Mouse (Mus musculus): ENCODE measurements at regions not wholly inside any gene's neighbourhood (a gene's known extent, or its start where the extent isn't known, plus 50 kb on each side); places are given as distances from the start of the nearest gene placed in this dataset.

GRCm38 (mm10) chr9:13999358-13999757, 171.8 kb downstream of the Fam76b start:
- no peak for ATAC-seq (ENCODE audit: low read depth)
- 54% methylated on average over 4 of the region's 4 CpGs for whole genome bisulfite sequencing (ENCODE audit: insufficient replicate concordance)
- Histone ChIP-seq H3K4me1 (ENCODE audit: control insufficient read depth, low read depth, low read length) (no peaks in the 10 kb centered on the region), H3K4me2 (ENCODE audit: low read depth, low read length) (no peak overlapping the region), H3K36me3 (ENCODE audit: control insufficient read depth, insufficient read depth) (no peaks in the 10 kb centered on the region), H3K27ac (ENCODE audit: low read length) (no peak overlapping the region), H3K4me3 (ENCODE audit: low read depth, low read length) (no peak overlapping the region), H3K9me3 (replicated peaks; ENCODE audit: control insufficient read depth, low read length) (no peaks in the 10 kb centered on the region), H3K27me3 (ENCODE audit: control insufficient read depth, insufficient read depth, low read depth, low read length) (no peaks in the 10 kb centered on the region), H3K9ac (ENCODE audit: low read depth, low read length) (no peak overlapping the region)

DNA sequence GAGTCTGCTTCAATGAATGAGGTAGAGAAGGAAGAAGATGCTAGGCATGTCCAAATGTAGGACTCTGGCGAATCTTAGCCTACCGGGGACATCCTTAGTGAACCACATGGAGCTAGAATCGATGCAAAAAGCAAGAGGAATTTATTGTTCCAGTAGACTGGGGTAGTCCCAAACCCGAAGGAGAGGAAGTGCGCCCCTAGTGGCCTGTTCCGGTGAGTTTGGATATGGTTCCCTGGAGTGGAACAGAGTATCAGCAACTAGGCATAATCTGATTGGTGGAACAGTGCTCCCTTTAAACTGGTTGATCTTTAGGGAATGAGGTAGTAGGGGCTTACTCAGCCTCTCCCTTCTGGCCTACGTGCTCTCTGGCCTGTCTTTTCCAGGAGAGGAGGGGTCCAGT, 174.0 kb downstream of the Fam76b start:
- Histone ChIP-seq H3K9me3 (replicated peaks; ENCODE audit: control insufficient read depth, low read length) (no peaks in the 10 kb centered on the region), H3K4me3 (ENCODE audit: low read depth, low read length) (no peak overlapping the region), H3K27me3 (ENCODE audit: control insufficient read depth, insufficient read depth, low read depth, low read length) (no peaks in the 10 kb centered on the region), H3K4me2 (ENCODE audit: low read depth, low read length) (no peak overlapping the region), H3K27ac (ENCODE audit: low read length) (no peak overlapping the region), H3K36me3 (ENCODE audit: control insufficient read depth, insufficient read depth) (no peaks in the 10 kb centered on the region), H3K9ac (ENCODE audit: low read depth, low read length) (no peak overlapping the region), H3K4me1 (ENCODE audit: control insufficient read depth, low read depth, low read length) (no peaks in the 10 kb centered on the region)
- 57% methylated on average over 7 of the region's 7 CpGs for WGBS (ENCODE audit: insufficient replicate concordance)
- no peak for ATAC-seq (ENCODE audit: low read depth)

DNA sequence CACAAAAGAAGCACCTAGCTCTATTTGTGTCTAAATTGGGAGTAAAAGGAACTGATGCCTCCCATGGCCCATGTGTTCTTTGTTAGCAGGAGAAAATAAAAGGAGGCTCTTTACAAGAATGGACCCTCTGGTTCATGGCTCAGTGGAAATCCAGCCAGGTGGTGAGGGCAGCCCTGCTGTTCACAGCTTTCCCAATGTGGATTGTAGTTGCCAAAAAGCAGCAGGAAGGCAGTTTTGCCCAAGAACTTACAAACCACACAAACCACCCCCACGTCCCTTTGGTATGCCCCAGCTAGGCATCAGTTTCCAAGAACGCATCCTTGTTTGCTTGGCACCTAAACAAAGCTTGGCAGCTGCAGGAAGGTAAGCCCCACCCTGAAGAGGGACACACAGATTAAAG, 174.7 kb downstream of the Fam76b start:
- ATAC-seq (ENCODE audit: low read depth): no peak
- Histone ChIP-seq H3K4me1 (ENCODE audit: control insufficient read depth, low read depth, low read length) (no peaks in the 10 kb centered on the region), H3K4me3 (ENCODE audit: low read depth, low read length) (no peak overlapping the region), H3K27ac (ENCODE audit: low read length) (no peak overlapping the region), H3K9ac (ENCODE audit: low read depth, low read length) (no peak overlapping the region), H3K36me3 (ENCODE audit: control insufficient read depth, insufficient read depth) (no peaks in the 10 kb centered on the region), H3K27me3 (ENCODE audit: control insufficient read depth, insufficient read depth, low read depth, low read length) (no peaks in the 10 kb centered on the region), H3K9me3 (replicated peaks; ENCODE audit: control insufficient read depth, low read length) (no peaks in the 10 kb centered on the region), H3K4me2 (ENCODE audit: low read depth, low read length) (no peak overlapping the region)
- whole genome bisulfite sequencing (ENCODE audit: insufficient replicate concordance): 50% methylated on average over 2 of the region's 2 CpGs

DNA sequence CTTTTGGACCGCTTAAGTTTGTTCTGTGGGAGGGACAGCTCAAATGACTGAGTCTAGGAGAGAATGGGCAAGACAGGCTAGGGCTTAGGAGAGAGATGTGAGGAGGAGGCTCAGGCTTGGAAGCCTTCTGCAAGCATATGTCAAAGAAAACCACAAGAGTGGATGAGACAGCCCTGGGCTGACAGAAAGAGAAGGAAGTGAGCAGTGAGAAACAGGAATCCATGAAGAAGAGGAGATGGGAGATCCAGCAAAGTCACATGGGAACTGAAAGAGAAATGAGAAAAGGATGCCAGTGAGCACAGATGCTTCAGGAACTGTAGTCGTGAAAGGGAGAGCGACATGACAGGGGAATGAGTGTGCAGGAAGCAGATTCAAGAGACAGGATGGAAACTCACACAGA, 175.6 kb downstream of the Fam76b start:
- Histone ChIP-seq H3K9me3 (replicated peaks; ENCODE audit: control insufficient read depth, low read length) (no peaks in the 10 kb centered on the region), H3K4me1 (ENCODE audit: control insufficient read depth, low read depth, low read length) (no peaks in the 10 kb centered on the region), H3K4me3 (ENCODE audit: low read depth, low read length) (no peak overlapping the region), H3K27me3 (ENCODE audit: control insufficient read depth, insufficient read depth, low read depth, low read length) (no peaks in the 10 kb centered on the region), H3K9ac (ENCODE audit: low read depth, low read length) (no peak overlapping the region), H3K4me2 (ENCODE audit: low read depth, low read length) (no peak overlapping the region), H3K36me3 (ENCODE audit: control insufficient read depth, insufficient read depth) (no peaks in the 10 kb centered on the region), H3K27ac (ENCODE audit: low read length) (no peak overlapping the region)
- no peak for ATAC-seq (ENCODE audit: low read depth)
- WGBS (ENCODE audit: insufficient replicate concordance): 38% methylated on average over 3 of the region's 3 CpGs

- no peaks in the 10 kb centered on the region for H3K4me1 ChIP-seq (ENCODE audit: control insufficient read depth, low read depth, low read length)
- 50% methylated on average over 3 of the region's 3 CpGs for WGBS (ENCODE audit: insufficient replicate concordance)
- no peak for ATAC-seq (ENCODE audit: low read depth)
Measured at GRCm38 (mm10) chr9:14006233-14006984, 178.9 kb downstream of the Fam76b start.

DNA sequence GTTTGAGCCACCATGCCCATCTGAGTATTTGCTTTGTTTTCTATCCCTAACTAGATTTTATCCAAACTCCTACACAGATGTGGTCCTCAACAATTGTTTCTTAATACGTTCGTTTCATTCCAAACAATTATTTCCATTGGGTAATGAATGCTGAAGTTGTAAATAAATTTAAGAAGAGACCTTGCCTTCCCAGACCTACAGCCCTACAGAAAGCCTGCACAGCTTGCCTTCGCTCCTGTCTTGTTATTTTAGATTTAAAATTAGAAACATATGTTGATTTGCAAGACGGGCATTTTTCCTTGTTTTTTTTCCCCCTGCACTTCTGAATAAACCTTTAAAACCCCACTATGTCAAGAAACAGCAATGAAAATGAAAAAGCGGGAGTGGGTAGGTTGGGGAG, 181.9 kb downstream of the Fam76b start:
- no peaks in the 10 kb centered on the region for H3K9me3 ChIP-seq (replicated peaks; ENCODE audit: control insufficient read depth, low read length)
- H3K27me3 ChIP-seq (ENCODE audit: control insufficient read depth, insufficient read depth, low read depth, low read length): no peaks in the 10 kb centered on the region
- H3K4me1 ChIP-seq (ENCODE audit: control insufficient read depth, low read depth, low read length): no peaks in the 10 kb centered on the region
- no peaks in the 10 kb centered on the region for H3K36me3 ChIP-seq (ENCODE audit: control insufficient read depth, insufficient read depth)
- no peak overlapping the region for H3K4me2 ChIP-seq (ENCODE audit: low read depth, low read length)
- ATAC-seq (ENCODE audit: low read depth): no peak
- H3K9ac ChIP-seq (ENCODE audit: low read depth, low read length): no peak overlapping the region
- no peak overlapping the region for H3K4me3 ChIP-seq (ENCODE audit: low read depth, low read length)
- H3K27ac ChIP-seq (ENCODE audit: low read length): no peak overlapping the region
- WGBS (ENCODE audit: insufficient replicate concordance): 59% methylated on average over 5 of the region's 5 CpGs

More at GRCm38 (mm10) chr9:14006233-14006984, 178.9 kb downstream of the Fam76b start:
- Histone ChIP-seq H3K9ac (ENCODE audit: low read depth, low read length) (no peak overlapping the region), H3K9me3 (replicated peaks; ENCODE audit: control insufficient read depth, low read length) (no peaks in the 10 kb centered on the region), H3K27ac (ENCODE audit: low read length) (no peak overlapping the region), H3K27me3 (ENCODE audit: control insufficient read depth, insufficient read depth, low read depth, low read length) (no peaks in the 10 kb centered on the region), H3K4me3 (ENCODE audit: low read depth, low read length) (no peak overlapping the region), H3K36me3 (ENCODE audit: control insufficient read depth, insufficient read depth) (no peaks in the 10 kb centered on the region), H3K4me2 (ENCODE audit: low read depth, low read length) (no peak overlapping the region)

DNA sequence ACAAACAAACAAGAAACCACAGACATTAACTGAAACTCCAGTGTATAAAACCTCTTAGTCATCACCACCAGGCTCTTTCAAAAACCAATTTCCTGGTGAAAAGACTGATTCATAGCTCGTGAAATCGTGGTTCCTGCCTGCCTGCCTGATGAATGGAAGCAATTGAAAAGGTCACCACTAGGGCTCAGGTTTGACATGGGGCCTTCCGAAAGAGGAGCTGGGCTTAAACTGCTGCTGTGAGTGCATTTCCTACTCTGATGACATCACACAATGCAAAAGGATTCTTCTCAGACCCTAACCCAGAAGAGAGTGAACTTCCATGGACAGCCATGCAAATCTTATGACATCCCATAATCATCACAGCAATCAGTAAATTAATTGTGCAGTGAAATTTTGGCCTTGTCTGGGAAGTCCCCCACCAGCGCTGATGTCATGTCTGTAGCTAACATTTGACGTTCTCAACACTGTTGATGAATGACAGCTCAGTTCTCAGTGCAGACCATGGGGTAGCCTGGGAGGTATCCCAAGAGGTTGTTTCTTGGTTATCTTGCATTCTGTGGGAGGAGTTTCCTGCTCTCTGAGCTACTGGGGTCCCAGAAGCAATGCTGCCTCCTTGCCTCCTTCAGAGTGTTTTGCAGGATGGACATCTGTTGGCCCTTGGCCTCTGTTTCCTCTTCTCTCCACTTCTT, 182.9 kb downstream of the Fam76b start:
- no peak overlapping the region for H3K4me2 ChIP-seq (ENCODE audit: low read depth, low read length)
- WGBS (ENCODE audit: insufficient replicate concordance): 34% methylated on average over 5 of the region's 5 CpGs
- no peak overlapping the region for H3K27ac ChIP-seq (ENCODE audit: low read length)
- no peaks in the 10 kb centered on the region for H3K36me3 ChIP-seq (ENCODE audit: control insufficient read depth, insufficient read depth)
- no peaks in the 10 kb centered on the region for H3K4me1 ChIP-seq (ENCODE audit: control insufficient read depth, low read depth, low read length)
- peak; percentile 37; the same call in 1 of the 2 replicates for ATAC-seq (ENCODE audit: low read depth)
- H3K27me3 ChIP-seq (ENCODE audit: control insufficient read depth, insufficient read depth, low read depth, low read length): no peaks in the 10 kb centered on the region
- H3K9me3 ChIP-seq (replicated peaks; ENCODE audit: control insufficient read depth, low read length): no peaks in the 10 kb centered on the region
- H3K4me3 ChIP-seq (ENCODE audit: low read depth, low read length): no peak overlapping the region
- no peak overlapping the region for H3K9ac ChIP-seq (ENCODE audit: low read depth, low read length)

GRCm38 (mm10) chr9:14024216-14024615, 196.7 kb downstream of the Fam76b start:
- H3K4me1 ChIP-seq (ENCODE audit: control insufficient read depth, low read depth, low read length): no peaks in the 10 kb centered on the region
- H3K27ac ChIP-seq (ENCODE audit: low read length): no peak overlapping the region
- H3K4me2 ChIP-seq (ENCODE audit: low read depth, low read length): no peak overlapping the region
- no peaks in the 10 kb centered on the region for H3K27me3 ChIP-seq (ENCODE audit: control insufficient read depth, insufficient read depth, low read depth, low read length)
- no peak overlapping the region for H3K9ac ChIP-seq (ENCODE audit: low read depth, low read length)
- H3K4me3 ChIP-seq (ENCODE audit: low read depth, low read length): no peak overlapping the region
- no peaks in the 10 kb centered on the region for H3K36me3 ChIP-seq (ENCODE audit: control insufficient read depth, insufficient read depth)
- no peaks in the 10 kb centered on the region for H3K9me3 ChIP-seq (replicated peaks; ENCODE audit: control insufficient read depth, low read length)
- no peak for ATAC-seq (ENCODE audit: low read depth)

GRCm38 (mm10) chr9:14024701-14025100, 197.2 kb downstream of the Fam76b start:
- no peak overlapping the region for H3K4me2 ChIP-seq (ENCODE audit: low read depth, low read length)
- no peaks in the 10 kb centered on the region for H3K4me1 ChIP-seq (ENCODE audit: control insufficient read depth, low read depth, low read length)
- ATAC-seq (ENCODE audit: low read depth): no peak
- H3K27ac ChIP-seq (ENCODE audit: low read length): no peak overlapping the region
- no peaks in the 10 kb centered on the region for H3K36me3 ChIP-seq (ENCODE audit: control insufficient read depth, insufficient read depth)
- no peak overlapping the region for H3K4me3 ChIP-seq (ENCODE audit: low read depth, low read length)
- WGBS (ENCODE audit: insufficient replicate concordance): 44% methylated on average over 3 of the region's 3 CpGs
- H3K9me3 ChIP-seq (replicated peaks; ENCODE audit: control insufficient read depth, low read length): no peaks in the 10 kb centered on the region
- no peaks in the 10 kb centered on the region for H3K27me3 ChIP-seq (ENCODE audit: control insufficient read depth, insufficient read depth, low read depth, low read length)
- H3K9ac ChIP-seq (ENCODE audit: low read depth, low read length): no peak overlapping the region
